Comparison of ENCODE assay signal across 8 mouse cellular contexts in genomic region chr1:59913195-59913868, GRCm38 (mm10). TPM values are rescaled to one million over a fixed set of nuclear protein-coding genes. Genes with fewer than 3 reads are reported as not detected.
DNase-seq lines count a peak whose midpoint lies in the region; ATAC-seq and TF ChIP-seq lines count a peak whose summit lies in the region.

No protein-coding gene starts in this region.

- peaks cover 33% of the 10 kb centered on the region for H3K79me2 ChIP-seq in myocyte (ENCODE audit: control insufficient read depth, insufficient read depth)

- TF ChIP-seq POLR2A in limb, embryonic 14.5 days (IDR thresholded peaks at IDR 0.05; ENCODE audit: borderline replicate concordance, extremely low read depth, insufficient read depth, insufficient read length) = no peak
- no peak for TF ChIP-seq POLR2A in myocyte (IDR thresholded peaks at IDR 0.05; ENCODE audit: insufficient read length, low read depth)

- H3K9ac ChIP-seq in intestine, postnatal 0 days (ENCODE audit: low read depth, low read length) = peak overlapping the region; percentile 95
- H3K9ac ChIP-seq in limb, embryonic 14.5 days (ENCODE audit: low read depth, low read length, severe bottlenecking) = peak overlapping the region; percentile 84
- peak overlapping the region; percentile 76 for H3K9ac ChIP-seq in stomach, embryonic 15.5 days

- ATAC-seq in intestine, postnatal 0 days = peak; percentile 49
- peak; percentile 32 for ATAC-seq in limb, embryonic 14.5 days (ENCODE audit: low FRiP score, low read depth)
- peak; percentile 47 for ATAC-seq in stomach, embryonic 15.5 days (ENCODE audit: insufficient read depth, low FRiP score, low read depth)

- H3K9me3 ChIP-seq in intestine, postnatal 0 days (ENCODE audit: control insufficient read depth) = no peaks in the 10 kb centered on the region
- no peaks in the 10 kb centered on the region for H3K9me3 ChIP-seq in limb, embryonic 14.5 days (ENCODE audit: control insufficient read depth, low read length)
- H3K9me3 ChIP-seq in stomach, embryonic 15.5 days = no peaks in the 10 kb centered on the region

- H3K4me2 ChIP-seq in intestine, postnatal 0 days (replicated peaks; ENCODE audit: low read depth) = peak overlapping the region; percentile 87
- peak overlapping the region; percentile 66 for H3K4me2 ChIP-seq in limb, embryonic 14.5 days (replicated peaks; ENCODE audit: low read depth, low read length, severe bottlenecking)
- H3K4me2 ChIP-seq in myocyte (ENCODE audit: low read depth) = peak overlapping the region; percentile 71
- H3K4me2 ChIP-seq in stomach, embryonic 15.5 days = peak overlapping the region; percentile 61

- peak overlapping the region; percentile 98 for H3K4me3 ChIP-seq in intestine, postnatal 0 days (ENCODE audit: low read depth, low read length)
- H3K4me3 ChIP-seq in limb, embryonic 14.5 days (replicated peaks; ENCODE audit: low read length) = peak overlapping the region; percentile 81
- peak overlapping the region; percentile 35 for H3K4me3 ChIP-seq in myocyte
- peak overlapping the region; percentile 85 for H3K4me3 ChIP-seq in stomach, embryonic 15.5 days (replicated peaks)

- no peaks in the 10 kb centered on the region for H3K36me3 ChIP-seq in intestine, postnatal 0 days (ENCODE audit: control insufficient read depth, insufficient read depth)
- H3K36me3 ChIP-seq in limb, embryonic 14.5 days (ENCODE audit: control insufficient read depth, insufficient read depth, low read length) = no peaks in the 10 kb centered on the region
- no peaks in the 10 kb centered on the region for H3K36me3 ChIP-seq in myocyte (ENCODE audit: control insufficient read depth, insufficient read depth)
- no peaks in the 10 kb centered on the region for H3K36me3 ChIP-seq in stomach, embryonic 15.5 days

- under 1% methylated on average over 83 of the region's 98 CpGs for WGBS in intestine, postnatal 0 days
- 9% methylated on average over 32 of the region's 98 CpGs for whole genome bisulfite sequencing in limb, embryonic 14.5 days
- under 1% methylated on average over 94 of the region's 98 CpGs for WGBS in stomach, embryonic 15.5 days

- no peaks in the 10 kb centered on the region for H3K27me3 ChIP-seq in intestine, postnatal 0 days (replicated peaks; ENCODE audit: control insufficient read depth, insufficient read depth, low read length)
- no peaks in the 10 kb centered on the region for H3K27me3 ChIP-seq in limb, embryonic 14.5 days (ENCODE audit: control insufficient read depth, insufficient read depth, low read length)
- H3K27me3 ChIP-seq in myocyte (ENCODE audit: control insufficient read depth, insufficient read depth, insufficient read length) = no peaks in the 10 kb centered on the region
- no peaks in the 10 kb centered on the region for H3K27me3 ChIP-seq in stomach, embryonic 15.5 days (replicated peaks)

- peak overlapping the region; percentile 93 for H3K27ac ChIP-seq in intestine, postnatal 0 days (ENCODE audit: low read depth, low read length)
- H3K27ac ChIP-seq in limb, embryonic 14.5 days (replicated peaks; ENCODE audit: low read depth, low read length) = peak overlapping the region; percentile 81
- H3K27ac ChIP-seq in stomach, embryonic 15.5 days = peak overlapping the region; percentile 91

- H3ac ChIP-seq in myocyte (ENCODE audit: control insufficient read depth, insufficient read length) = peak overlapping the region; percentile 96

- peak; percentile 30 for TF ChIP-seq CTCF in intestine, postnatal 0 days (IDR thresholded peaks at IDR 0.05; ENCODE audit: low read depth)

- peak; percentile 49 for DNase-seq in urinary bladder, adult 2 months (ENCODE audit: low spot score)
- DNase-seq in urinary bladder, postnatal 14 days (ENCODE audit: low spot score) = no peak
- DNase-seq in embryo, embryonic 9.5 days (ENCODE audit: extremely low spot score) = peak; percentile 52
- DNase-seq in gastrocnemius, postnatal 25 days = peak; percentile 38
- DNase-seq in limb, embryonic 14.5 days (ENCODE audit: low spot score) = no peak

- peaks cover 8% of the 10 kb centered on the region; the same call in 1 of the 2 replicates for H3K4me1 ChIP-seq in intestine, postnatal 0 days (replicated peaks; ENCODE audit: control insufficient read depth, insufficient read depth, low read length)
- peaks cover 19% of the 10 kb centered on the region for H3K4me1 ChIP-seq in limb, embryonic 14.5 days (ENCODE audit: control insufficient read depth, insufficient read depth, low read length)
- peaks cover 19% of the 10 kb centered on the region; the same call in 1 of the 2 replicates for H3K4me1 ChIP-seq in stomach, embryonic 15.5 days

TF ChIP-seq in myocyte, 11 proteins besides CTCF, POLR2A, EP300 and RAD21:
- TF ChIP-seq USF1 (IDR thresholded peaks at IDR 0.05; ENCODE audit: low read depth) = no peak
- TF ChIP-seq MYOD1 (IDR thresholded peaks at IDR 0.05; ENCODE audit: control insufficient read depth in 1 of 3, insufficient read length in 2 of 3, low read depth in 2 of 3) = peak in 1 of 3 experiments; percentile 51
TF ChIP-seq in myocyte: peak in this region for 1.

RNA-seq across cellular contexts. Expression of gene Fam117b, which starts 0.5 kb away (rescaled TPM):
- polyA plus RNA-seq in urinary bladder, adult 2 months (2012; rRNA removed) = 8.6 and 11.2 TPM in 2 replicates
- total RNA-seq in gastrocnemius, postnatal 25 days (2021) = 1 to 10 TPM; 3.5 to 4.6 TPM
- polyA plus RNA-seq in intestine, postnatal 0 days (2015; fragmentation: Nextera tagmentation; extraction: Ambion mirVana) = 3.6 and 3.7 TPM in 2 replicates
- polyA plus RNA-seq in limb, embryonic 14.5 days (2012; rRNA removed) = 12.3 and 13.9 TPM in 2 replicates
- 12.4 and 14.9 TPM in 2 replicates for polyA plus RNA-seq in limb, embryonic 14.5 days (2014; fragmentation: Nextera tagmentation; extraction: Ambion mirVana)
- polyA plus RNA-seq in myocyte (2012; fragmentation: generic; extraction: Trizol) = 4.3 TPM
- polyA plus RNA-seq in stomach, embryonic 15.5 days (2015; fragmentation: Nextera tagmentation; extraction: Ambion mirVana) = 7.0 and 8.0 TPM in 2 replicates

Comparison
In these comparisons a context has a peak if more than half of its experiments do, and no peak if none do; other contexts are left out.
1. DNase-seq: peak in urinary bladder, adult 2 months (single experiment), embryo, embryonic 9.5 days (single experiment) and gastrocnemius, postnatal 25 days (single experiment); none in urinary bladder, postnatal 14 days (single experiment) and limb, embryonic 14.5 days (single experiment).
2. H3K4me3 ChIP-seq: peak in every context shown above with its lines; median percentile 98 in intestine, postnatal 0 days; 85 in stomach, embryonic 15.5 days; 81 in limb, embryonic 14.5 days; 35 in myocyte.
3. Peak in every context shown above with its lines, with median percentiles within 50 percentile points of each other: ATAC-seq, H3K27ac ChIP-seq, H3K4me2 ChIP-seq and H3K9ac ChIP-seq.